Mouse (Mus musculus): ENCODE data around the gene Hydin.

- TF ChIP-seq CTCF (IDR thresholded peaks at IDR 0.05; ENCODE audit: insufficient read depth, low read length): no peak
- no peak for TF ChIP-seq POLR2A (IDR thresholded peaks at IDR 0.05; ENCODE audit: borderline replicate concordance, extremely low read depth, low read depth, low read length)
Measured at GRCm38 (mm10) chr8:110630571-110631071, 363.8 kb downstream of the Hydin start.
